Mouse (Mus musculus): Measurements from ENCODE around the gene Zc3hav1l.

GRCm38 (mm10) chr6:38342666-38342992 lies 43.6 kb upstream of the Zc3hav1l start:
- TF ChIP-seq CTCF (IDR thresholded peaks at IDR 0.05; ENCODE audit: borderline replicate concordance, insufficient read depth, low read length) (no peak), POLR2A (IDR thresholded peaks at IDR 0.05; ENCODE audit: low read depth, low read length) (no peak)
